Mouse (Mus musculus) C2C12 (cell line): ENCODE data around the gene Prkce.

Source experiments
- CEBPB ChIP-seq: IDR thresholded peaks from one replicate; pipeline ENCODE4 v1.6.1; 2011; ENCODE audit warnings: low read depth, mild to moderate bottlenecking, control low read depth, moderate library complexity
- CTCF ChIP-seq: IDR thresholded peaks from one replicate; pipeline ENCODE4 v1.5.1; 2011; ENCODE audit not compliant: control insufficient read depth, insufficient read depth, insufficient read length
- FOSL1 ChIP-seq: IDR thresholded peaks from one replicate; pipeline ENCODE4 v1.8.0; 2011; ENCODE audit warnings: mild to moderate bottlenecking, low read length; ENCODE audit not compliant: poor library complexity, insufficient read depth, severe bottlenecking
- MAX ChIP-seq: IDR thresholded peaks from one replicate; pipeline ENCODE4 v1.6.1; 2011; ENCODE audit warnings: mild to moderate bottlenecking, control low read depth
- MYOD1 ChIP-seq: IDR thresholded peaks from one replicate; pipeline ENCODE4 v1.6.1; 2011; ENCODE audit warnings: low read depth; ENCODE audit not compliant: control insufficient read depth, insufficient read length
- USF1 ChIP-seq: IDR thresholded peaks from one replicate; pipeline ENCODE4 v1.6.1; 2011; ENCODE audit warnings: low read depth, mild to moderate bottlenecking, control low read depth, moderate library complexity

GRCm38 (mm10) chr17:86607981-86608380 lies 440.4 kb downstream of the Prkce start:
- no peak for TF ChIP-seq CTCF
- TF ChIP-seq MAX: no peak
- TF ChIP-seq USF1: no peak
- TF ChIP-seq FOSL1: no peak
- TF ChIP-seq CEBPB: no peak
- TF ChIP-seq MYOD1: no peak
